Mouse (Mus musculus): Measurements from ENCODE around the gene Dhfr. TPM values are rescaled to one million over a fixed set of nuclear protein-coding genes. Genes with fewer than 3 reads are reported as not detected.

The Dhfr gene
- total RNA-seq (2023), result 2.5 TPM

DNA sequence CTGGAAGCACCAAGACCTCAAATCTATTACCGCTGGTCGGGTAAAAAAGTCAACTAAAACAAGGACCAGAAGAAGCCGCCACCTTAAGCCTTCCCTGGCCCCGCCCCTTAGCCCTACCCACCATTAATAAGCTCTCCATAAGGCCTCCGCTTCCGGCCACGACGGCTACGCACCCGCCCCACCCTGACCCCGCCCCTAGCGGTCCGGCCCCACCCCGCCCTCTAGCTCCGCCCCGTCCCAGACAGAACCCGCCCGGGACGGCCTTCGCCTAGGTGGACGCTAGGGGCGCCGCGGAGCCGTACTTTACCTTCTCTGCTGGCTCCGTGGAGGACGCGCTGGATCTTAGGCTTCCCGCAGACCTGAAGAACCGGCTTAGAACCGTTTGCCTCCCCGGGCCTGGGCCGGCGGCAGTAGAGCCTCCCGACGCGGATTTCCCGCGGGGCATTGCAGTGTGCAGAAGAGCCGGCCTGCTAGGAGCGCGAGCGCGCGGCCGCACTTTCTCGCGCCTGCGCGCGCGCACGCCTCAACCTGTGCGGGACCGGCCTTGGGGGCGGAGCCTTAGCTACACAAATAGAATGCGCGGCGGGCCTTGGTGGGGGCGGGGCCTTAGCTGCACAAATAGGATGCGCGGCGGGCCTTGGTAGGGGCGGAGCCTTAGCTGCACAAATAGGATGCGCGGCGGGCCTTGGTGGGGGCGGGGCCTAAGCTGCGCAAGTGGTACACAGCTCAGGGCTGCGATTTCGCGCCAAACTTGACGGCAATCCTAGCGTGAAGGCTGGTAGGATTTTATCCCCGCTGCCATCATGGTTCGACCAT lies at the start of gene Dhfr, which contains the start of gene Msh3:
Dhfr (plus strand) TSS at position 271 of the 816 bp plus-strand sequence.
Msh3 (minus strand) TSS at position 548 of the 816 bp plus-strand sequence.

DNA sequence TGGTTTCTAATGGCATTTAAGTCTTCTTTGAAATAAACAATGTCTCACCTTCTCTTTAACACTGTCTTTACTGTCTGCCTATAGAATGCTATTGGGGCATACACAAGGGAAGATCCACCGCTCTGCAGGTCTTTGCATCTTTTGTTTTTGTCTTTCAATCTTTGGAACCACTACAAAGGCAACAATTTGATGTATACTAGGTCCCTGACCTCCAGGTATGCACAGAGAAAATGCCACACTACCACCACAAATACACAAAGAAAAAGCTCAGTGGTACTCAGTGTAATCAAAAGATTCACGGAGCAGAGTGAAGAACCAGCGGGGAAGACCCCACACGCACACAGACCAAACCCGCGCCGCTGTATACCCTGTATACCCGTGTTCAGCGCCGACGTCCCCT lies 48.8 kb upstream of the Dhfr start, which contains the start of gene Gm20379:
Gm20379 (plus strand) TSS at position 301 of the 400 bp plus-strand sequence.

GRCm38 (mm10) chr13:92425758-92426264 lies 71.3 kb downstream of the Dhfr start, which contains the start of gene Ankrd34b:
Gene Ankrd34b, plus strand, starts transcription at chr13:92425896.

Other genes with a start within 250 kb of the Dhfr start
- 20.4 TPM for gene Rasgrf2, start 223.1 kb upstream of the Dhfr start, total RNA-seq (2023)
- not detected for gene Gm20379, start 48.7 kb upstream of the Dhfr start, total RNA-seq (2023)
- gene Msh3, start 277 bp downstream of the Dhfr start, total RNA-seq (2023), result 50.5 TPM
- not detected for gene Ankrd34b, start 71.2 kb downstream of the Dhfr start, total RNA-seq (2023)
- 3.3 TPM for gene Fam151b, start 129.3 kb downstream of the Dhfr start, total RNA-seq (2023)
- gene Zfyve16, start 176.1 kb downstream of the Dhfr start, total RNA-seq (2023), result 21.1 TPM
- not detected for gene Spz1, start 221.4 kb downstream of the Dhfr start, total RNA-seq (2023)

Measured in CD4-positive naive resting alpha-beta T cell, adult 76 days (primary cell).